Mouse (Mus musculus) heart, embryonic 14.5 days (tissue): ENCODE measurements around the gene A230050P20Rik. TPM values are rescaled to one million over a fixed set of nuclear protein-coding genes. Genes with fewer than 3 reads are reported as not detected.

Experiments used
- ATAC-seq: fragments of 200-750 bp; cut with Nextera tagmentation; 2 replicates; pipeline ENCODE4 v1.8.0; 2017; ENCODE audit warnings: low read depth, moderate TSS enrichment; ENCODE audit not compliant: insufficient number of reproducible peaks, insufficient read depth, low FRiP score
- H3K27ac ChIP-seq, 2 experiments: fragments of 200-500 bp in 1 of 2; fragments of 300-500 bp in 1 of 2; sonication (generic) in 1 of 2; replicated peaks in 1 of 2; 2 replicates each; pipeline ENCODE4 v1.5.1; 2012 to 2014; ENCODE audit warnings: low read depth in 2 of 2, low read length in 2 of 2, control low read depth in 1 of 2, mild to moderate bottlenecking in 1 of 2, mixed read lengths in 1 of 2; ENCODE audit not compliant: control insufficient read depth in 1 of 2, insufficient read depth in 1 of 2
- H3K27me3 ChIP-seq: fragments of 300-500 bp; sonication (generic); 2 replicates; pipeline ENCODE4 v1.6.1; 2014; ENCODE audit warnings: mild to moderate bottlenecking, low read length, control low read depth; ENCODE audit not compliant: control insufficient read depth, insufficient read depth
- H3K36me3 ChIP-seq: fragments of 300-500 bp; sonication (generic); 2 replicates; pipeline ENCODE4 v1.6.1; 2014; ENCODE audit warnings: mild to moderate bottlenecking, control low read depth, low read length, mixed read lengths; ENCODE audit not compliant: control insufficient read depth, insufficient read depth
- H3K4me1 ChIP-seq, 2 experiments: fragments of 200-500 bp in 1 of 2; fragments of 300-500 bp in 1 of 2; sonication (generic) in 1 of 2; 2 replicates each; pipeline ENCODE4 v1.6.1; 2012 to 2014; ENCODE audit warnings: low read length in 2 of 2, control low read depth in 1 of 2, mixed read lengths in 1 of 2; ENCODE audit not compliant: control insufficient read depth in 2 of 2, insufficient read depth in 2 of 2
- H3K4me2 ChIP-seq: fragments of 300-500 bp; sonication (generic); 2 replicates; pipeline ENCODE4 v1.6.1; 2014; ENCODE audit warnings: mild to moderate bottlenecking, low read length
- H3K4me3 ChIP-seq, 2 experiments: fragments of 200-500 bp in 1 of 2; fragments of 300-500 bp in 1 of 2; sonication (generic) in 1 of 2; 2 replicates each; pipeline ENCODE4 v1.5.1; 2012 to 2014; ENCODE audit warnings: low read length in 2 of 2, mild to moderate bottlenecking in 2 of 2, control low read depth in 1 of 2, low read depth in 1 of 2, moderate library complexity in 1 of 2; ENCODE audit not compliant: control insufficient read depth in 1 of 2, insufficient read depth in 1 of 2
- H3K9ac ChIP-seq: fragments of 300-500 bp; sonication (generic); 2 replicates; pipeline ENCODE4 v1.6.1; 2014; ENCODE audit warnings: mild to moderate bottlenecking, low read length
- H3K9me3 ChIP-seq: fragments of 300-500 bp; sonication (generic); 2 replicates; pipeline ENCODE4 v1.6.1; 2016; ENCODE audit warnings: low read length, control low read depth; ENCODE audit not compliant: control insufficient read depth
- WGBS: fragments of 180-500 bp; shearing (Covaris S2); extraction: QIAGEN DNeasy Blood & Tissue Kit; methylation state at CpG from one replicate; pipeline ENCODE4 v1.1.7; 2014; 5-methylcytosine and 5-hydroxymethylcytosine counted together
- polyA plus RNA-seq: library from polyadenylated mRNA; unstranded; fragments of >200 nt; fragmentation: Nextera tagmentation; extraction: Ambion mirVana; gene quantifications from 2 replicates; pipeline ENCODE4 v1.2.1, GENCODE M21; 2014

A230050P20Rik gene
- polyA plus RNA-seq, 1 experiment from 2014 or later = 4.5 TPM

GRCm38 (mm10) chr9:20886563-20886962 lies 18.1 kb downstream of the A230050P20Rik start:
- Histone ChIP-seq H3K36me3 (peaks cover 24% of the 10 kb centered on the region), H3K9me3 (no peaks in the 10 kb centered on the region), H3K4me3 (no peak overlapping the region), H3K4me1 (peaks cover 7 to 10% of the 10 kb centered on the region in 2 experiments), H3K27ac (no peak overlapping the region), H3K27me3 (no peaks in the 10 kb centered on the region), H3K9ac (no peak overlapping the region), H3K4me2 (no peak overlapping the region)
- whole genome bisulfite sequencing = 91% methylated on average over 2 of the region's 2 CpGs
- ATAC-seq = no peak

GRCm38 (mm10) chr9:20887191-20887590 lies 18.7 kb downstream of the A230050P20Rik start:
- ATAC-seq = no peak
- Histone ChIP-seq H3K36me3 (peaks cover 31% of the 10 kb centered on the region), H3K27me3 (no peaks in the 10 kb centered on the region), H3K4me3 (no peak overlapping the region), H3K27ac (peak overlapping the region in 1 of 2 experiments; percentile 95; a peak in 2 of 4 replicates), H3K4me2 (peak overlapping the region; percentile 93; the same call in 1 of the 2 replicates), H3K9me3 (no peaks in the 10 kb centered on the region), H3K4me1 (peaks cover 7 to 10% of the 10 kb centered on the region in 2 experiments), H3K9ac (no peak overlapping the region)
- 88% methylated on average over 6 of the region's 6 CpGs for WGBS

DNA sequence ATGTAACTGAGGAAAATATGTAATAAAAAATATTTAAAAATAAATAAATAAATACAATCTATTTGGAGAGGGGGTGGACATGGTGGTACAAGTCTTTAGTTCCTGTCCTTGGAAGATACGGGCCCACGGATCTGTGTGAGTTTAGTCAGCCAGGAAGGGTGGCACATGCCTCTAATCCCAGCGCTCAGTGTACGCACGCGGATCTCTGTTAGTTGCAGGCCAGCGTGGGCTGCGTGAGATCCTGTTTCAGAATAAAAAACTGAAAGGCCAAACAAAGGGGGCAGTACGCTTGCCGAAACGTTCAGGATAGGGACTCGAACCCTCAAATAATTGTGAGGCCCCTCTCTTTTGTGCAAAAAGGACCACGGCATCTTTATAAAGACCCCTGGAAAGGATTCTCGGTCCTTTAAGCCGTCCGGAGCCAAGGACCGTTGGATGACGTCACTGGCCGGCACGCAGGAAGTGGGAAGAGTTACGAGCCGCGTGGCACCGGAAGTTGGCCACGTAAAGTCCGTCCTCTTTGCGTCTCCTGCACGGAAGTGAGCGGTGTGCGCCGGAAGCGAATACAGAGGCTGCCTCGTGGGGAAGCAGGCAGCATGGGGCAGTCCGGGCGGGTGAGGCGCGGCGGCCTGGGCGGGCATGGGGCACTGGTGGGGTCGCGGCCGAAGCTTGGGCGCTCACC lies 19.4 kb downstream of the A230050P20Rik start, which contains the start of gene Ppan:
Gene Ppan (plus strand): TSS at position 472 of the 682 bp plus-strand sequence.
- peak within 1 kb of the TSS; percentile 89 to 95 for H3K4me3 ChIP-seq
- H3K27ac ChIP-seq = peak within 1 kb of the TSS; percentile 87 to 95
- peaks cover 7 to 10% of the 10 kb centered on the region in 2 experiments for H3K4me1 ChIP-seq
- WGBS = under 1% methylated on average over 38 of the region's 43 CpGs
- peak within 1 kb of the TSS; percentile 92 for H3K9ac ChIP-seq
- H3K4me2 ChIP-seq = peak within 1 kb of the TSS; percentile 93
- H3K9me3 ChIP-seq = no peaks in the 10 kb centered on the region
- ATAC-seq = peak; percentile 91
- peaks cover 37% of the 10 kb centered on the region for H3K36me3 ChIP-seq
- no peaks in the 10 kb centered on the region for H3K27me3 ChIP-seq

- Histone ChIP-seq H3K4me3 (peak overlapping the region; percentile 89 to 95), H3K27ac (peak overlapping the region; percentile 9 to 95; a peak in 3 of 4 replicates), H3K9me3 (no peaks in the 10 kb centered on the region), H3K4me1 (peaks cover 7 to 10% of the 10 kb centered on the region in 2 experiments), H3K4me2 (peak overlapping the region; percentile 93), H3K36me3 (peaks cover 41% of the 10 kb centered on the region), H3K27me3 (no peaks in the 10 kb centered on the region), H3K9ac (peak overlapping the region; percentile 92)
- WGBS = under 1% methylated on average over 26 of the region's 30 CpGs
- ATAC-seq = no peak; the same call in 1 of the 2 replicates
These were observed 19.9 kb downstream of the A230050P20Rik start for GRCm38 (mm10) chr9:20888386-20888765.

- Histone ChIP-seq H3K27me3 (no peaks in the 10 kb centered on the region), H3K27ac (no peak overlapping the region), H3K4me2 (peak overlapping the region; percentile 93), H3K9me3 (no peaks in the 10 kb centered on the region), H3K9ac (peak overlapping the region; percentile 92), H3K36me3 (peaks cover 52% of the 10 kb centered on the region), H3K4me3 (peak overlapping the region in 1 of 2 experiments; percentile 95; a peak in 2 of 4 replicates), H3K4me1 (peaks cover 7 to 10% of the 10 kb centered on the region in 2 experiments)
- 77% methylated on average over 29 of the region's 29 CpGs for WGBS
- ATAC-seq = no peak
These were observed 21.0 kb downstream of the A230050P20Rik start for GRCm38 (mm10) chr9:20889185-20890141.

DNA sequence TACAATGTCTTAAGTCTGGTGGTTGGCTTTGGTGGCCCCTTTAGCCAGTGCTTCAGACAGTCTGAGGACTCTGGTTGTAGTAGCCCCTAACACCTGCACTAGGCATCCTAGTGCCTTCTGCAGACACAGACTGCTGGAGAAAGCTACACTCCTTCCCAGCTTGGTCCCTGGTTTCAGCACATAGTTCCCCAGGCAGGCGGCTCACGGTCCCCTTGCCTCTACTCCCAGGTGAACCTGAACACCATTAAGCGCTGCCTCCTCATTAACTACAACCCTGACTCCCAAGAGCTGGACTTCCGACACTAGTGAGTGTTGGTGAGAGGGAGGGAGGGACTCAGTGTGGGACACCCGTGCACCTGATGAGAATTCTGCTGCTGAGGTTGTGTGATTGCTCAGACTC lies 22.0 kb downstream of the A230050P20Rik start:
- Histone ChIP-seq H3K4me3 (no peak overlapping the region), H3K9me3 (no peaks in the 10 kb centered on the region), H3K4me2 (no peak overlapping the region), H3K27me3 (no peaks in the 10 kb centered on the region), H3K36me3 (peaks cover 62% of the 10 kb centered on the region), H3K9ac (no peak overlapping the region), H3K27ac (no peak overlapping the region), H3K4me1 (peaks cover 7 to 10% of the 10 kb centered on the region in 2 experiments)
- no peak for ATAC-seq
- 90% methylated on average over 5 of the region's 5 CpGs for WGBS

- Histone ChIP-seq H3K27ac (no peak overlapping the region), H3K9ac (no peak overlapping the region), H3K4me2 (no peak overlapping the region), H3K4me1 (peaks cover 7 to 10% of the 10 kb centered on the region in 2 experiments), H3K4me3 (no peak overlapping the region), H3K27me3 (no peaks in the 10 kb centered on the region), H3K36me3 (peaks cover 73% of the 10 kb centered on the region), H3K9me3 (no peaks in the 10 kb centered on the region)
- no peak for ATAC-seq
- WGBS = 78% methylated on average over 26 of the region's 26 CpGs
These were observed 23.1 kb downstream of the A230050P20Rik start for GRCm38 (mm10) chr9:20891339-20892103.
